Mouse (Mus musculus) liver, embryonic 16.5 days (tissue): ENCODE data around the gene Deaf1. TPM values are rescaled to one million over a fixed set of nuclear protein-coding genes. Genes with fewer than 3 reads are reported as not detected.

Source experiments
- ATAC-seq: fragments of 200-750 bp; cut with Nextera tagmentation; 2 replicates; pipeline ENCODE4 v1.8.0; 2017; ENCODE audit warnings: low read depth, mild to moderate bottlenecking, moderate number of reproducible peaks, moderate library complexity
- H3K27ac ChIP-seq: fragments of 300-500 bp; sonication (generic); 2 replicates; pipeline ENCODE4 v1.5.1; 2014; ENCODE audit warnings: mild to moderate bottlenecking, low read length
- H3K27me3 ChIP-seq: fragments of 300-500 bp; sonication (generic); 2 replicates; pipeline ENCODE4 v1.6.1; 2014; ENCODE audit warnings: low read depth, low read length, mixed read lengths; ENCODE audit not compliant: control insufficient read depth, insufficient read depth
- H3K36me3 ChIP-seq: fragments of 300-500 bp; sonication (generic); 2 replicates; pipeline ENCODE4 v1.6.1; 2014; ENCODE audit warnings: mild to moderate bottlenecking; ENCODE audit not compliant: control insufficient read depth, insufficient read depth
- H3K4me1 ChIP-seq: fragments of 300-500 bp; sonication (generic); 2 replicates; pipeline ENCODE4 v1.6.1; 2014; ENCODE audit warnings: low read depth, low read length, mixed read lengths; ENCODE audit not compliant: control insufficient read depth
- H3K4me2 ChIP-seq: fragments of 300-500 bp; sonication (generic); 2 replicates; pipeline ENCODE4 v1.6.1; 2014; ENCODE audit warnings: low read depth, low read length, mixed read lengths
- H3K4me3 ChIP-seq: fragments of 300-500 bp; sonication (generic); 2 replicates; pipeline ENCODE4 v1.5.1; 2014; ENCODE audit warnings: low read depth, mild to moderate bottlenecking, low read length
- H3K9ac ChIP-seq: fragments of 300-500 bp; sonication (generic); 2 replicates; pipeline ENCODE4 v1.6.1; 2014; ENCODE audit warnings: low read depth, low read length
- H3K9me3 ChIP-seq: fragments of 300-500 bp; sonication (generic); replicated peaks from 2 replicates; pipeline ENCODE4 v1.6.1; 2016; ENCODE audit warnings: low read length; ENCODE audit not compliant: control insufficient read depth
- WGBS: fragments of 180-500 bp; shearing (Covaris S2); extraction: QIAGEN DNeasy Blood & Tissue Kit; methylation state at CpG from one replicate; pipeline ENCODE4 v1.1.7; 2014; ENCODE audit not compliant: insufficient replicate concordance; 5-methylcytosine and 5-hydroxymethylcytosine counted together
- polyA plus RNA-seq: library from polyadenylated mRNA; unstranded; fragments of >200 nt; fragmentation: Nextera tagmentation; extraction: Ambion mirVana; gene quantifications from 2 replicates; pipeline ENCODE4 v1.2.1, GENCODE M21; 2015

Gene Deaf1
- polyA plus RNA-seq, 1 experiment from 2014 or later, result 13.6 TPM

DNA sequence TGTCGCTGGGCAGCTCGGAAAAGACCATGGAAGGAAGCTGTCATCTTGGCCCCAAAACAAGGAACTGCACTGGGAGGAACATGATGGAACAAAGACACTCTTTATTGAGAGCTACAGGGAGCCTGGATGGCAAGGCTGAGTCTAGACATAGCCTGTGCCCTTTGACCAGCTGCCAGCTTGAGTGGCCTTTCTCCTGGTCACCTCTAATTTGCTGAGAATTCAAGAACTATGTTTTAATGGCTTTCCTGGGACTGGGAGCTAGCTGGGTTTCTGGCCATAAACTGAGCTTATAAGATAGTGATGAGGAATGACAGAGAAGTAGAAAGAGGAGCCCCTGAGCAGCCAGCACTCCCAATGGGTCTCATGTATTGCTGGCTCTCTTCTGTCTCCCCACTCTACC, 15.7 kb upstream of the Deaf1 start:
- H3K27ac ChIP-seq, result no peak overlapping the region
- no peak for ATAC-seq

DNA sequence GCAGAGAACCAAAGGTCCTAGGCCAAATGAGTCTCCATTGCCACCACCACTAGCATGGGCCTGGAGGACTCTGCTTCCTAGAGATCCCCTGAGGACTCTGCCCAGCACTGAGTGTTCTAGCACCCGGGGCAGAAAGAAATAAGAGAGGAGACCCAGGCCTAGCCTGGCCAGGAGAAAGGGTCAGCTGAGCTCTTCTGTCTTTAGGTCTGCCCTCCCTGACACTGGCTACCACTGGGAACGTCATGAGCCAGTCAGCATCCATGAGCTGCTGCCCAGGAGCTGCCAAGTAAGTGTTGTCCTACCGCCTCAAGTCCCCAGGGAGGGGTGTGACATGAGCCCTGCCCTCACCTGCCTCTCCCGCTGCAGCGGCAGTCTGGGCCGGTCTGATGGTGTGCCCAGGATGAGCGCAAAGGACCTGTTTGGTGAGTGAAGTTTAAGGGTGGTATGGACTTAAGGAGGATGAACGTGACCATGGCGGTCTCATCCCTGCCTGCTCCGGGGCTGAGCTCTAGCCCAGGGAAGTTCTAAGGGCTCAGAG, 14.3 kb upstream of the Deaf1 start:
- ATAC-seq, result no peak
- Histone ChIP-seq H3K9me3 (no peaks in the 10 kb centered on the region), H3K27me3 (no peaks in the 10 kb centered on the region), H3K27ac (no peak overlapping the region; the same call in 1 of the 2 replicates), H3K9ac (no peak overlapping the region), H3K4me2 (no peak overlapping the region), H3K4me3 (no peak overlapping the region), H3K4me1 (peaks cover 14% of the 10 kb centered on the region), H3K36me3 (no peaks in the 10 kb centered on the region)
- WGBS, result 71% methylated on average over 10 of the region's 10 CpGs

More for the DNA sequence above, 15.7 kb upstream of the Deaf1 start:
- H3K4me2 ChIP-seq, result no peak overlapping the region
- no peaks in the 10 kb centered on the region for H3K27me3 ChIP-seq
- 60% methylated on average over 2 of the region's 2 CpGs for WGBS
- no peaks in the 10 kb centered on the region for H3K9me3 ChIP-seq
- no peak overlapping the region for H3K4me3 ChIP-seq
- H3K36me3 ChIP-seq, result no peaks in the 10 kb centered on the region
- H3K9ac ChIP-seq, result no peak overlapping the region
- H3K4me1 ChIP-seq, result peaks cover 10% of the 10 kb centered on the region

DNA sequence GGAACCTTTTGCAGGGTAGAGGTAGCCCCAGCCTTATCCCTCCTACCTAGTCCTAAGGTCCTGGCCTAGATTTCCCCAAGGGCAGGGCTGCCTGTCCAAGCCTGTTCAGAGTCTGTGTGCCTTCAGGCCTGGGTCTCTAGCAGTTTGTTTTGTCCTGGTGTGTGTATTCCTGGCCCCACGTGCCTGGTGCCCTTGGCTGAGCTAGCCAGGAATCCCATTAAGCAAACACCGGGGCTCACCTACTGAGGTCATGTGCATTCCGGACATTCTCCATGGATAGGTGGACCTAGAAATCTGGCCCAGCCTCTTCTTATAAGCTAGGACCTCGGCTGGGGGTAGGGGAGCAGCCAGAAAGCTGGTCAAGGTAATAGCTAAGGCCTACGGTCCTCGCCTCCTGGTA, 13.0 kb upstream of the Deaf1 start:
- WGBS, result 60% methylated on average over 6 of the region's 6 CpGs
- H3K36me3 ChIP-seq, result no peaks in the 10 kb centered on the region
- H3K27ac ChIP-seq, result peak overlapping the region; percentile 89
- H3K27me3 ChIP-seq, result no peaks in the 10 kb centered on the region
- H3K4me1 ChIP-seq, result peaks cover 14% of the 10 kb centered on the region
- H3K9me3 ChIP-seq, result no peaks in the 10 kb centered on the region
- H3K4me3 ChIP-seq, result peak overlapping the region; percentile 50
- peak; percentile 79 for ATAC-seq
- H3K9ac ChIP-seq, result peak overlapping the region; percentile 10
- H3K4me2 ChIP-seq, result peak overlapping the region; percentile 57

GRCm38 (mm10) chr7:141340023-141340422, 12.5 kb upstream of the Deaf1 start:
- ATAC-seq, result no peak
- H3K4me1 ChIP-seq, result peaks cover 14% of the 10 kb centered on the region
- no peaks in the 10 kb centered on the region for H3K27me3 ChIP-seq
- H3K9ac ChIP-seq, result peak overlapping the region; percentile 10
- no peaks in the 10 kb centered on the region for H3K9me3 ChIP-seq
- H3K27ac ChIP-seq, result peak overlapping the region; percentile 89
- peak overlapping the region; percentile 57 for H3K4me2 ChIP-seq
- 75% methylated on average over 7 of the region's 7 CpGs for WGBS
- H3K4me3 ChIP-seq, result peak overlapping the region; percentile 50
- H3K36me3 ChIP-seq, result no peaks in the 10 kb centered on the region

- H3K36me3 ChIP-seq, result no peaks in the 10 kb centered on the region
- peaks cover 14% of the 10 kb centered on the region for H3K4me1 ChIP-seq
- H3K27ac ChIP-seq, result peak overlapping the region; percentile 89
- peak overlapping the region; percentile 57 for H3K4me2 ChIP-seq
- 47% methylated on average over 20 of the region's 20 CpGs for WGBS
- peak overlapping the region; percentile 50 for H3K4me3 ChIP-seq
- H3K9ac ChIP-seq, result peak overlapping the region; percentile 58
- no peaks in the 10 kb centered on the region for H3K9me3 ChIP-seq
- ATAC-seq, result no peak
- H3K27me3 ChIP-seq, result no peaks in the 10 kb centered on the region
Observed at GRCm38 (mm10) chr7:141339215-141339920, 11.9 kb upstream of the Deaf1 start.

GRCm38 (mm10) chr7:141338576-141339131, 11.2 kb upstream of the Deaf1 start, which contains the start of gene Eps8l2:
Gene Eps8l2 (plus strand): TSS chr7:141338880.
- peak; percentile 58 for ATAC-seq
- Histone ChIP-seq H3K9me3 (no peaks in the 10 kb centered on the region), H3K36me3 (peaks cover 3% of the 10 kb centered on the region; the same call in 1 of the 2 replicates), H3K4me2 (peak within 1 kb of the TSS; percentile 57), H3K4me3 (peak within 1 kb of the TSS; percentile 50), H3K27ac (peak within 1 kb of the TSS; percentile 89), H3K27me3 (no peaks in the 10 kb centered on the region), H3K4me1 (peaks cover 14% of the 10 kb centered on the region), H3K9ac (peak within 1 kb of the TSS; percentile 58)
- WGBS, result 6% methylated on average over 23 of the region's 23 CpGs

DNA sequence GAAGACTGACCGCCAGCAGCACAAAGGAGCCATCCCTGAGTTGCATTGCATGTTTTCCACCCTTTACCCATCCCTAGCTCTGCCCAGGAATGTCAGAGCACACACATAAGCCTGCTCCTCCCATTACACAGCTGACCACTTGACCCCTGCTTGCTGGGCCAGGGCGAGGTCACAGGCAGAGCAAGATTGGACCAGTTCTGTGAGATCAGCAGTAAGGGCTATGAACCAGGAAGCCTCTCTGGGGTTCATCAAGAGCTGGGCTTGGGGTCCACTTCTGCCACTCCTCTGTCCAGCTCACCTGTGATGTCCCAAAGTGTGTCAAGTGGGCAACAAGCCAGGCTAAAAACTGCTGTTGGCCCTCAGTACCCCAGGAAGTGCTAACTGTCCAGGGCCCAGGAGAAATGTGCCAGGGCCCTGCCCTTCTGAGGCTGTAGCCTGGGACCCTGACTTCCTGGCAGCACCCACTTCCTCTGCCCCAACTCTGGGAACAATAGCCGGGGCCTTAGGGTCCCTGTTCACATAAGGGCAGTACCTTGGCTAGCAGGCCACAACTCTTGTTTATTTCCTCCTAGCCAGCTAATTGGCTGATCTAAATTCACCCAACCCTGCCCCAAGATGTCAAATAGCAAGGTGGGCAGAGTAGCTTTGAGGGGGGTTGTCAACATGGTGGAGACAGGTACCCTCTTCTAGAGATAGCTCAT, 10.4 kb upstream of the Deaf1 start:
- Histone ChIP-seq H3K4me2 (peak overlapping the region; percentile 57), H3K9ac (no peak overlapping the region), H3K36me3 (peaks cover 3% of the 10 kb centered on the region), H3K4me3 (no peak overlapping the region), H3K9me3 (no peaks in the 10 kb centered on the region), H3K27ac (no peak overlapping the region), H3K4me1 (peaks cover 14% of the 10 kb centered on the region), H3K27me3 (no peaks in the 10 kb centered on the region)
- 58% methylated on average over 3 of the region's 3 CpGs for WGBS
- no peak for ATAC-seq

GRCm38 (mm10) chr7:141336296-141336695, 8.8 kb upstream of the Deaf1 start:
- Histone ChIP-seq H3K9me3 (no peaks in the 10 kb centered on the region), H3K27ac (no peak overlapping the region), H3K4me3 (no peak overlapping the region), H3K36me3 (peaks cover 3% of the 10 kb centered on the region), H3K4me1 (peaks cover 12% of the 10 kb centered on the region), H3K27me3 (no peaks in the 10 kb centered on the region), H3K9ac (no peak overlapping the region), H3K4me2 (no peak overlapping the region)
- WGBS, result 69% methylated on average over 3 of the region's 3 CpGs
- ATAC-seq, result no peak
